Mouse (Mus musculus) adrenal gland, adult 2 months (tissue): ENCODE results near the gene Abhd17c. TPM values are rescaled to one million over a fixed set of nuclear protein-coding genes. Genes with fewer than 3 reads are reported as not detected.

Experiments
- DNase-seq: peaks from one replicate; pipeline ENCODE4 v3.0.0; 2021
- polyA plus RNA-seq: library from polyadenylated mRNA; depleted of rRNA; stranded (reverse); fragments of >200 nt; gene quantifications from 2 replicates; pipeline ENCODE4 v1.2.3, GENCODE M21; 2012; rRNA removed
- total RNA-seq, 2 experiments: library from RNA; stranded (reverse); gene quantifications; 2 replicates each; pipeline ENCODE4 v1.2.3; 2021

Abhd17c gene
- total and polyA plus RNA-seq, 3 experiments = 31.0 to 45.6 (median 32.1) TPM

- no peak for DNase-seq
Observed at GRCm38 (mm10) chr7:84077257-84078013, 74.3 kb downstream of the Abhd17c start.

- no peak for DNase-seq
Observed at GRCm38 (mm10) chr7:84074266-84074665, 77.4 kb downstream of the Abhd17c start.

- DNase-seq = no peak
Observed at GRCm38 (mm10) chr7:84073856-84074255, 77.8 kb downstream of the Abhd17c start.

- DNase-seq = no peak
Observed at GRCm38 (mm10) chr7:84068931-84069330, 82.8 kb downstream of the Abhd17c start.

GRCm38 (mm10) chr7:84059799-84060198 is 91.9 kb downstream of the Abhd17c start:
- DNase-seq = no peak

Other genes with a start within 250 kb of the Abhd17c start
- gene Cemip, start 65.4 kb downstream of the Abhd17c start, total RNA-seq = 1 to 10 TPM; 1.0 to 1.6 TPM
- gene Cemip, start 65.4 kb downstream of the Abhd17c start, polyA plus RNA-seq = 0.27 and 0.47 TPM in 2 replicates